Mouse (Mus musculus) testis, adult 2 months (tissue): Measurements from ENCODE around the gene Surf6. TPM values are rescaled to one million over a fixed set of nuclear protein-coding genes. Genes with fewer than 3 reads are reported as not detected.
"Not testable (repeated sequence)": the region's sequence is repeated elsewhere in the genome, so short reads cannot be mapped to it uniquely, and the experiment has no call there.

ENCODE experiments used
- H3K27ac ChIP-seq: fragments of 200-500 bp; 2 replicates; pipeline ENCODE4 v1.5.1; 2012; ENCODE audit warnings: low read depth, low read length; ENCODE audit not compliant: control insufficient read depth, insufficient read depth
- H3K27me3 ChIP-seq: fragments of 200-500 bp; 2 replicates; pipeline ENCODE4 v1.6.1; 2012; ENCODE audit warnings: mild to moderate bottlenecking, low read length, moderate library complexity; ENCODE audit not compliant: control insufficient read depth, insufficient read depth
- H3K36me3 ChIP-seq: fragments of 200-500 bp; 2 replicates; pipeline ENCODE4 v1.6.1; 2012; ENCODE audit warnings: mild to moderate bottlenecking, low read length; ENCODE audit not compliant: control insufficient read depth, insufficient read depth
- H3K4me1 ChIP-seq: fragments of 200-500 bp; 2 replicates; pipeline ENCODE4 v1.6.1; 2012; ENCODE audit warnings: low read length; ENCODE audit not compliant: control insufficient read depth, insufficient read depth
- H3K4me3 ChIP-seq: fragments of 200-500 bp; 2 replicates; pipeline ENCODE4 v1.5.1; 2012; ENCODE audit warnings: low read depth, mild to moderate bottlenecking, low read length, moderate library complexity, mixed read lengths; ENCODE audit not compliant: control insufficient read depth
- CTCF ChIP-seq: fragments of 200-500 bp; IDR thresholded peaks from 2 replicates; pipeline ENCODE4 v1.5.1; 2012; ENCODE audit warnings: low read depth, mild to moderate bottlenecking, inconsistent platforms, low read length, moderate library complexity; ENCODE audit not compliant: control insufficient read depth, insufficient read depth, insufficient replicate concordance
- POLR2A ChIP-seq: fragments of 200-500 bp; IDR thresholded peaks from 2 replicates; pipeline ENCODE4 v1.6.1; 2012; ENCODE audit warnings: low read depth, mild to moderate bottlenecking, inconsistent platforms, low read length, moderate library complexity; ENCODE audit not compliant: control insufficient read depth
- polyA plus RNA-seq: library from polyadenylated mRNA; depleted of rRNA; stranded (reverse); fragments of >200 nt; gene quantifications from 2 replicates; pipeline ENCODE4 v1.2.3, GENCODE M21; 2012

Gene Surf6
- polyA plus RNA-seq, 1 experiment = 5.8 TPM

- Histone ChIP-seq H3K27me3 (no peaks in the 10 kb centered on the region), H3K4me3 (no peak overlapping the region), H3K4me1 (peaks cover 4% of the 10 kb centered on the region), H3K36me3 (no peaks in the 10 kb centered on the region), H3K27ac (no peak overlapping the region)
- TF ChIP-seq CTCF (no peak), POLR2A (no peak)
Observed at GRCm38 (mm10) chr2:26905936-26906335, 3.3 kb upstream of the Surf6 start.

- Histone ChIP-seq H3K4me1 (peaks cover 4% of the 10 kb centered on the region), H3K27ac (peak overlapping the region; percentile 76), H3K4me3 (peak overlapping the region; percentile 99), H3K36me3 (peaks cover 3% of the 10 kb centered on the region), H3K27me3 (no peaks in the 10 kb centered on the region)
- no peak for TF ChIP-seq CTCF
- TF ChIP-seq POLR2A = no peak
Observed at GRCm38 (mm10) chr2:26903311-26903710, 632 bp upstream of the Surf6 start.

- Histone ChIP-seq H3K27me3 (no peaks in the 10 kb centered on the region), H3K27ac (peak overlapping the region; percentile 73; the same call in 1 of the 2 replicates), H3K4me3 (peak overlapping the region; percentile 99), H3K4me1 (peaks cover 4% of the 10 kb centered on the region), H3K36me3 (peaks cover 3% of the 10 kb centered on the region)
- no peak for TF ChIP-seq POLR2A
- TF ChIP-seq CTCF = no peak
Observed at GRCm38 (mm10) chr2:26901834-26902400, 762 bp downstream of the Surf6 start.

- peaks cover 4% of the 10 kb centered on the region for H3K4me1 ChIP-seq
- no peak overlapping the region for H3K27ac ChIP-seq
- TF ChIP-seq POLR2A (no peak), CTCF (no peak)
- H3K36me3 ChIP-seq = peaks cover 3% of the 10 kb centered on the region
- H3K27me3 ChIP-seq = no peaks in the 10 kb centered on the region
- H3K4me3 ChIP-seq = no peak overlapping the region
Observed at GRCm38 (mm10) chr2:26900731-26901130, 1.9 kb downstream of the Surf6 start.

DNA sequence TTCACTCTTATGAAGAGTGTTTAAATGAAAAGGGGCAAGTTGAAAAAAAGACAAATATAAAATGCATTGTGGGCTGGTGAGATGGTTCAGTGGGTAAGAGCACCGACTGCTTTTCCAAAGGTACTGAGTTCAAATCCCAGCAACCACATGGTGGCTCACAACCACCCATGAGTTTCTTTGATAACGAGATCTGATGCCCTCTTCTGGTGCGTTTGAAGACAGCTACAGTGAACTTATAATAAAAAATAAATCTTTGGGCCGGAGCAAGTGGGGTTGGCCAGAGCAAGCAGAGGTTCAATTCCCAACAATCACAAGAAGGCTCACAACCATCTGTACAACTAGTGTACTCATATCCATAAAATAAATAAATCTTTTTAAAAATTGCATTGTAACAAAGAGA is 6.8 kb downstream of the Surf6 start:
- Histone ChIP-seq H3K4me3 (no peak overlapping the region), H3K27ac (no peak overlapping the region), H3K27me3 (no peaks in the 10 kb centered on the region), H3K4me1 (no peaks in the 10 kb centered on the region), H3K36me3 (peaks cover 3% of the 10 kb centered on the region)
- TF ChIP-seq CTCF (no peak), POLR2A (no peak)

DNA sequence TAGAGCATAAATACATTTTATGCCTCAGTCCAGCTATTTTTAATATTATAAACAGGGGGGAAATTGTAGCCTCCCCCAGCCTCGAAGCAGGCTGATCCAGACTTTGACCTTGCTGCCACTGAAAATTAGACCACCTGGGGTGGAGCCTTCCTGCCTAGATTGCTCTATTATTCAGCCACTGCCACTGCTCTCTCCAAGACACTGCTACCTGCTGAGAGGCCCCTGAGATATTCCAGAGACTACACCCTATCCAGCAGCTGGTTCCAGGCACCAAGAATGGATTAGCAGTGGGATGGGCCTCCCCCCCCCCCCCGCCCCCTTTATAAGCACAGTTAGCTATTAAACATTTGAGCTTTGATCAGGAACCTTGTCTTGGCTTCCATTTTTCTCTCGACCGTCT is 16.5 kb downstream of the Surf6 start:
- not testable (repeated sequence) for H3K27me3 ChIP-seq, H3K4me3 ChIP-seq, H3K4me1 ChIP-seq, H3K27ac ChIP-seq, H3K36me3 ChIP-seq

GRCm38 (mm10) chr2:26885541-26885940 is 17.1 kb downstream of the Surf6 start:
- H3K4me3 ChIP-seq, H3K36me3 ChIP-seq, H3K27me3 ChIP-seq, H3K4me1 ChIP-seq, H3K27ac ChIP-seq: not testable (repeated sequence)

DNA sequence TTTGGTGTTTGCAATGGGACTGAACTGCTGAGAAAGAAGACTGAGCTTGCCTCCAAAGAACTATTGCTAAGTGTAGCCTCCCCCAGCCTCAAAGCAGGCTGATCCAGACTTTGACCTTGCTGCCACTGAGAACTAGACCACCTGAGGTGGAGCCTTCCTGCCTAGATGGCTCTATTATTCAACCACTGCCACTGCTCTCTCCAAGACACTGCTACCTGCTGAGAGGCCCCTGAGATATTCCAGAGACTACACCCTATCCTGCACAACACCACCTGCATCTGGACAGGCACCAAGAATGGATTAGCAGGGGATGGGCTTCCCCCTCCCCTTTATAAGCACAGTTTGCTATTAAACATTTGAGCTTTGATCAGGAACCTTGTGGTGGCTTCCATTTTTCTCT is 24.1 kb downstream of the Surf6 start:
- Histone ChIP-seq H3K4me3 (no peak overlapping the region), H3K4me1 (no peaks in the 10 kb centered on the region), H3K27ac (no peak overlapping the region), H3K36me3 (no peaks in the 10 kb centered on the region), H3K27me3 (no peaks in the 10 kb centered on the region)
- no peak for TF ChIP-seq CTCF
- no peak for TF ChIP-seq POLR2A
